Mouse (Mus musculus) spleen, adult 12 weeks (tissue): ENCODE results near the gene Zdhhc17.

Experiments
- DNase-seq: peaks from one replicate; pipeline ENCODE4 v3.0.0; 2022; ENCODE audit warnings: low spot score

The Zdhhc17 gene

DNA sequence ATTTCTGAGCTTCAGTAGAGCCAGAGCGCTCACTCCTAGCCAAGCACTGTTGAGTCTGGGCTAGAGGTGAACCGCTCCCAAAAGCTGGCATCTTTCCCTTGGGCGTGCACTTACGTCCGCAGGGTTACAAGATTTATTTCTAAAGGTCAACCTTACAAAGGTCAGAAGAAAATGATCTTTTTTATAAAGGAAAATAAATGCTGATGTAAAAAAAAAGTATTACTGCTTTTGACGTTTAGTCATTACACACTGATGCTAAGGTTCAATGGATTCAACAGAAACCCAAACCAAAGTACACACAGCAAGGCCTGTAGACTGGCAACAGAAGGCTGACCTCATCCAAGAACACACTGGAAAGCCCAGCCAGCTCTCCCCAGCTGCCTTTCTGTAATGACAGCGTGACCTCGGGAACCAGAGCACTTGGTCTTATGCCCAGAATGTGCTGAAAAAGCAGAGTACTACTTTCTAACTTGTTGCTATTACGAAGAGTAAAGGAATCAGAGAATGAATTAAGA is 56.9 kb downstream of the Zdhhc17 start:
- DNase-seq = no peak

DNA sequence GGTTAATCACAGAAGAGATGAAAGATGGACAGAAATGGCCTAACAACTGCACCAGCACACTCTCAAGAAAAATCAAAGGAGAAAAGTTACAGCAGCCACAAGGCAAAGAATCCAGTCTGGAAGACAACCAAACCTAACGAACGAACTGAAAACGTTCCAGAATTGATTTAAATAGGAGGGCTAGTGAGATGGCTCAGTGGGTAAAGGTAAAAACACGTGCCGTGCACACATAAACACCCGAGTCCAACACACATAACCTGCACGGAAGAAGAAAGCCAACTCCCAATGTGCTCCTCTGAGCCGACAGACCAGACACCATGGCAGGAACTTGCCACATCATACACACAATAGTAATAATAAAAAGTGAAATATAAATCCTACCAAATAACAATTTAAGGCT is 57.7 kb downstream of the Zdhhc17 start:
- no peak for DNase-seq

DNA sequence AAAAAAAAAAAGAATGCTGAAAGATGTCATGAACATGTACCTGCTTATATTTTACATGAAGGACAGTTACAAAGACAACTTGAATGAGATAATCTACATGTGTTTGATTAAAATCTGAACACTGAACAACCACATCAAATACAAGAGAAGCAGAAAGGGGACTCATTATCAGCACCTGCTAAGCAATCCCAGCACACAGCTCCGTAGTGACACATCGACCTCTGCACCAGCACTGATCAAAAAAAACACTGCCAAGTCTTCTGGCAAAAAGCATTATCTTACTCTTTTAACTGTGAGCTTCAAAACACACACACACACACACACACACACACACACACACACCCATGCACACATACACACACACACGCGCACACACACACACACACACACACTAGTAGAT is 58.2 kb downstream of the Zdhhc17 start:
- no peak for DNase-seq

DNA sequence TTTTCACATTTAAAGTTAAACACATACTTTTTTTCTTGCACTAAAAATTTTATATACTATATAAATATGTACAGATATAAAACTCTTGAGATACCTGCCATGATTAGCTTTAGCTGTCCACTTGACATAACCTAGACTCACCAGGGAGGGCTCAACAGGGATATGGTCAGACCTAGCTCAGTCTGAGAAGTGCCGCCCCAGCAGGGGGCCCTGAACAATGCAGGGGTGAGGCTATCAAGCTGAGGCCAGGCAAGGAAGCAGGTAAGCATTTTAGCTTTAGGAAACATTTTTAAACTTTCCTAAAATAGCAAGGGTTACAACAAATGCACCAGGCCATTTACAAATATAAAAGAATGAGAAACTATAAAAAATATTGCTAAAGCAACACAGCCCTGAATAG is 58.8 kb downstream of the Zdhhc17 start:
- DNase-seq = no peak

DNA sequence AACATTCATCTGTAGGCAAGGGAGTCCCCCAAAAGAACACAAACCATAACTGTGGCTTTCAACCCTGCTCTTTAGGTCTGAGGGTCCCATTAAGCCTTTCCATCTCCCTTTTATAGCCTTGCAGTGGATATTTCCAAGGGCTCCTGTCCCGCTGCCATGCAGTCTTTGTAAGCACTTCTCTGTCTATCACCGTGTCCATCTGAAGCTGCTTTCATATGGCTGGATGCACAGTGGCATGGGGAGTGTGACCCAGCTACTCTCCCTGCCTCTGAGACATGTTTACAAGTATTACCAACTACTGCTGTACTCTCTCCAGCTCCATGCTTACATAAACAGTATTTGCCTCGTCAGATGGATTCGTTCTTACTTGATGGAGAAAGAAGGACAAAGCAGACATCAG is 62.4 kb downstream of the Zdhhc17 start:
- DNase-seq = no peak

DNA sequence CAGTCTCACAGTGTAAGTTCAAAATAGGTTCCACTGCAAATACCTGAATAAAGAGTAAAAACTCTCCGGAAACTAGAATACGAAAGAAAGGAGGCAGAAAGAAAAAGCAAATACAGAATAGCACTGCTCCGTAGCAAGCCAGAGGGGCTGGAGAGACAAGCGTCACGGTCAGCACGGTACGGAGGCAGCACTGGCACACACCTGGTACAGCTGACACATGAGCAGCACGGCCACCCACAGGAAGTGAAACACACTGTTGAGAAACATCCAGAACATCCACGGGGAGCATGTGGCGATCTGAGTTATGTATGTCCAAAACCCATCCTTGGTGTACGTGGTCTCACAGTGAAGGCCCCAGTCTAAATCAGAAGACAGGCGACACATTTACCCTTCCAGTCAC is 64.0 kb downstream of the Zdhhc17 start:
- no peak for DNase-seq

DNA sequence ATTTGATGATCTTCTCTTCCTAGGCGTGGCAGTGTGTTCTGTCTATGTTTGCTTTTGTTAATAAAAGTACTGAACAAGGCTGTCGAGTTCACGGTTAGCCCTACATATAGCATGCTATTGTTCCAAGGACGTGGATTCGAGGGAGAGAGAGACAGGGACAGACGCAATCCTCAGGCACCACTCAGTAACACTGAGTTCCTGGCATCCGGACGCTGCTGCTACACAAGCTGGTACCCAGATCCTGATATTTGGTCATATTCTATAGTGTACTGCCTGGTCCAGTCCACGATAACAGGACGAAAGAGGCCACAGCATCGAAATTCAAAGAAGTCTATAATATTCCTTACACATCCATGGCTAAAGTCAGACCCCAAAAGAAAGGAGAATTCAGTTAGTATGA is 65.8 kb downstream of the Zdhhc17 start:
- no peak for DNase-seq

DNA sequence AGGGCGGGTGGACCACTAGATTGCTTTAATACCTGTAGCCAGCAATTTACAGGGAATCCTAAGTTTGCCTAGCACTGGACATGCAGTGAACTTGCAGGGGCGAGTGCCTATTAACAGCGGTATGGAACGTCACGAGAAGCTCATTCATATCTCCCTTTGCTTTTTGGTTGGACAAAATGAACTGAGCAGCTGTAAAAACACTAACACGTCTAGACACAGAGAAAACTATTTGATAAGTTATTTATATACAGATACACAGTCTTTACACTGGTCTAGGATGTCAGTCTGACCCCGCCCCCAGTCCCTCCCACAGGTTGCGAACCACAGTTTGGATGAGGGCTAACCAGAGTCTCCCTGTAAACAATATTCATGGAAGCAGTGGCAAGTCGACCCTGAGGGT is 67.1 kb downstream of the Zdhhc17 start:
- no peak for DNase-seq

DNA sequence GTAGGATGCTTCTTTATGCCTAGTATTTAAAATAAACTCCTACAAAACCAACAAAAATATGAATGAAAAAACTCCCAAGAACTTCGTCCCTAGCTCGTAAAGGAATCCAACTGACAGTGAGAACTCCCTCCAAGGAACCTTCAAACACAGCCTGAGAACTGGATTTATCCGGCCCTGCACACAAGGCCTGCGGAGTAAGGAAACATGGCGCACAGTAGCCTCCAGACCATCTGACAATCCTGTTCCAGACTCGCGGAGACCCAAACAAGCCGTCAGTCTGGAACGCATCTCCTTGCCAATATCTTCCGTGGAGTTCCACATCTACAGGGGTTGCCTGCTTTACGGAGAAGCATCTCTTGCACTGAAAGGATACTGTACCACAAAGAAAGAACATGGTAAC is 68.0 kb downstream of the Zdhhc17 start:
- DNase-seq = no peak

DNA sequence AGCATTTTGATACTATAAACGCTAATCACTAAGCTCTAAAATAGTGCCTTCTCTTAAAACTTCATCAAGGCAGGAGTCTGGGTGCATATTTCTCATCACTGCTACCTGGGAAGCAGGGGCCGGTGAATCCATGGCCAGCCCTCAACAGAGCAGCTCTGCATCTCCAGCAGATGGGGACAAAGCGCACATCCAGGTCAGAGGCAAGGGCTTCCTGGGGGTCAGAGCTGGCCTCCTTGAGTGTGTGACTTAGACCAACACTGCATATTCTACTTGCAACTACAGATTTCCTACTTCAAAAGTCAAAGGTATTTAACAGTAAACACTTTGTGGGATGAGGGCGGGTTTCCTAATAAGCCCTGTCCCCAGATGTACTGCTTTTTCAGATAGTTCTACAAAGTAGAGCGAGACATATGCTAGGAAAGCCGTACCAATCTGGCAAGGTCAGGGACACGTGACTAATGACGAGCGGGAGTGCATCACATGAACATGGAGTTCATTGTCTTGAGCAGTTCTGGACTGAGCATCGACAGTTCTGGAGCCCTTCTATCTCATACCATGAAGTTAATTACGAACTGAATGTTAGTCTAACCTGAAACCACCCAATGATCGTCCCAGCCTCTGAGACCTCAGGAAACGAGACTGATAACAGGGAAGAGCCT is 69.1 kb downstream of the Zdhhc17 start:
- DNase-seq = no peak

DNA sequence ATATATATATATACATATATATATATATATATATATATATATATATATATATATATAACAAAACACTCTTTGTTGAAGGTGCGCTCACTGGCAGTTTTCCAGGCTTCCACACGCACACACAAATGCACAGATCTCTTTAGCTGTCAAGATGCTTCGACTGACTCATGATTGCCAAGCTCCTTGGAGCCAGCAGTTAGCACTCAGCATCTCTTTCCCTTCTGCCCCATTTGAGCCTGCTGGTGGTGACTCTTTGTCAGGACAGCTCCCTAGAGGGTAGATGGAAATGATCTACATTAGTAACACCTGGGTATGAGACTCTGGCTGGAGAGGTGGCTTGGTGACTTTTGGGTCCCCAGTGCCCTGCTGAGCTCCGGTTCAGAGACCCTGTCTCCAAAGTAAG is 70.2 kb downstream of the Zdhhc17 start:
- DNase-seq = no peak

DNA sequence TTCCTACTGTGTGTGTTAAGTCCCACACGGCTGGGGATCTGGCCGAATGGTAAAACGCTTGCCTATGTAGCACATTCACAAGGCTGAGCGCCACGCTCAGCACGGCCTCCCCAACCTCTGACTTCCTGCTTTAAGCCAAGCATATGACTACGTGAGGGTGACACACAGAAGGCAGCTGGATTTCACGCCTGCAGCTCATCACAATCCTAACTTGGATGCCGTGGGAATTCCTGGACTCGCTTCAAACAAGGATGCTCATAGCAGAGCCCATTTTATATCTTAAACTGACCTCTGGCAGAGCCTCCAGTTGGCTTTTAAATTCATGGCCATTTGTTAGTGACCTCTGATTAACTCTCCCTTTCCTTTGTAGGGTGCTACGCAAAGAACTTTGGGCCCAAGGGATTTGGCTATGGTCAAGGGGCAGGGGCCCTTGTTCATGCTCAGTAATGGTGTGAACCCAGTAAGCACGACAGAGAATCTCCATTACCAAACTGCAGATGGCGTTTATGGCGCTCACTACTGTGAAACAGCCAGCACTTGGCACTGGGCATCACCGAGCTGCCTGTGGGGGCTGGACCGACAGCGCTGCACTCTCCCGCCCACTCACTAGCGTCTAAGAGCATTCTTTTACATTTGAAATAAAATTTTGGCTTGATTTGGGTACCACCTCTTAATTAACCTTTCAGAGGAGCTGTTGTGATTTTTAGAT is 70.9 kb downstream of the Zdhhc17 start:
- no peak for DNase-seq

DNA sequence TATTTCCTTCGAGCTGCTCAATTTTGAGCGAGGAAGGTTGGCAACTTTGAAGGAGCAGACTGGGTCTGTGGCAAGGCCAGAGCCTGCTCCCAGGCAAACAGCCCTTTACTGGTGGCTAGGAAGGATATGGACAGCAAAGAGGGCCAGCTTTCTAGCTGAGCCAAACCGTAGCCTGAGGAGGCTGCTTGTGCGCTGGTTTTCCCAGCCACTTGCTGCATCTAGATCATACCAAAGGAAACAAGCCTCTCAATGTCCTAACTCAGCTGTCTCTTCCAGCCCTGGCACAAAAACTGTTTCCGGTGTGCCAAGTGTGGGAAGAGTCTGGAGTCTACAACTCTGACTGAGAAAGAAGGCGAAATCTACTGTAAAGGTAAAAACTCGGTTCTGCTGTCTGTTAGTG is 71.6 kb downstream of the Zdhhc17 start:
- DNase-seq = no peak

DNA sequence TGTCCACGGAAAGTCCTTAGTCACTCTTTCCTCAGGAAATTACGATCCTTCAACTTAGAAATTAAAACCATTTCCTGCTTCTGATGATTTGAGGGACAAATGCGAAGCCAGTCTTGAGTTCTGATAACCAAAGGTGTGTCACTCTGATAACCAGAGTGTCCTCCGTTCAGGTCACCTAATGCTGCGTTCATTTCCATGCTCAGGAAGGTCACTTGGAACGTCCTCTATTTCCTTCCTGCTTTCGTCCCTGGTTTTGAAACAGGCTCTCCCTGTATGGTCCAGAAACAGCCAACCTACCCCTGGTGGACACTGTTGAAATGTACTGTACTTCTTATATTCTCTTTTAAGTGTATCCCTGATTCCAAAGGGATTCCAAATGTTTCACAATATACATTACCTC is 74.3 kb downstream of the Zdhhc17 start:
- DNase-seq = no peak

DNA sequence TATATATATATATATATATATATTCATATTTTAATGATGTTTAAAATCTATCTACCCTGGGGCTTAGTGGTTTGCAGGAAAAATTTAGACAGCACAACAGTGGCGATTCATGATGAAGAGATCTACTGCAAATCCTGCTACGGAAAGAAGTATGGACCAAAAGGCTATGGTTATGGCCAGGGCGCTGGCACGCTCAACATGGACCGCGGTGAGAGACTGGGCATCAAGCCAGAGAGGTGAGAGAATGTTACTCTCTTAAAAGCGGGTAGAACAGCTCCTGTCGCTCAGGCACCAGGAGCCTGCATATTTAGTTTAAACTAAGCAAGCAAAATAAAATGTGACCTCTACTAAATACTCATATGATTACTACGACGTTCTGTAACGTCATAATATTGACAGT is 74.9 kb downstream of the Zdhhc17 start:
- no peak for DNase-seq

DNA sequence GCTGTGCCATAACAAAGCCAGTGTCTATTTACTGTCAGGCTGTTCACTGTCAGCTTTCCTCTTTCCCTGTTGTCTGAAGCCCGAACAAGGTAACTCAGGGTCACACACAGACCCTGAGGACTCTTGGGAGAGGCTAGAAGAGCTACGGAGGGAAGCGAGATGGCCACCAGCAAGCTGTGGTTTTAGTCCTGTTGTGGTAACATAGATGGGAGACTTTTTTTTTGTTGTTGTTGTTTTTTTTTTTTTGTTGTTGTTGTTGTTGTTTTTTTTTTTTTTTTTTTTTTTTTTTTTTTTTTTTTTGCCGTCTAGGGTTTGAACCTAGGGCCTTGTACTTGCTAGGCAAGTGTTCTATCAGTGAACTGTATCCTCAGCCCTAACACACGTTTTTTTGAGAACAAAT is 76.4 kb downstream of the Zdhhc17 start:
- DNase-seq = no peak

DNA sequence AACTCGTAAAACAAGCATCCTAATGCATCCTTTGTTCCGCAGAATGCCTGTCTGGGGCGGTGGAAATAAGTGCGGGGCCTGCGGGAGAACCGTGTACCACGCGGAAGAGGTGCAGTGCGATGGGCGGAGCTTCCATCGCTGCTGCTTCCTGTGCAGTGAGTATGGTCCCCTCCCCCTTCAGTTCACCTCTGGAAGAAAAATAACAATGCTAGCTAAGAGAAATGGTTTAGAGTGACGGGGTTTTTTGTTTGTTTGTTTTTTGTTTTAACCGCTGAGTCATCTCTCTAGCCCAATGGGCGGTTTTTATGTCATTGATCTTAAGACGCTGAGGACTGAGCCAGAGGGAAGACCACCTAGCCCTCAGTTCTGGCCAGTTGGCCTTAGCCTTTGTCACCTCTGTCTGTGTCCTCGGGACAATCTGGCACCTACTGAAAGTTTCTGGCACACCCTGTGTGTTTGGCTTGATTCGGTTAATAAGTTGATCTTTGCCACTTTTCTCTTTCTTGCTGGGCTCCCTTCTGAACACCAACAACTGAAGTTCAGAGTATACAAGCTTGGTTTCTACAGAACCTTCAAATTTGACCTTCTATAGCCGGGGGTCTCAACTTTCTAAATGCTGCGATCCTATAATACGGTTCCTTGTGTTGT is 77.9 kb downstream of the Zdhhc17 start:
- peak; percentile 17 for DNase-seq

DNA sequence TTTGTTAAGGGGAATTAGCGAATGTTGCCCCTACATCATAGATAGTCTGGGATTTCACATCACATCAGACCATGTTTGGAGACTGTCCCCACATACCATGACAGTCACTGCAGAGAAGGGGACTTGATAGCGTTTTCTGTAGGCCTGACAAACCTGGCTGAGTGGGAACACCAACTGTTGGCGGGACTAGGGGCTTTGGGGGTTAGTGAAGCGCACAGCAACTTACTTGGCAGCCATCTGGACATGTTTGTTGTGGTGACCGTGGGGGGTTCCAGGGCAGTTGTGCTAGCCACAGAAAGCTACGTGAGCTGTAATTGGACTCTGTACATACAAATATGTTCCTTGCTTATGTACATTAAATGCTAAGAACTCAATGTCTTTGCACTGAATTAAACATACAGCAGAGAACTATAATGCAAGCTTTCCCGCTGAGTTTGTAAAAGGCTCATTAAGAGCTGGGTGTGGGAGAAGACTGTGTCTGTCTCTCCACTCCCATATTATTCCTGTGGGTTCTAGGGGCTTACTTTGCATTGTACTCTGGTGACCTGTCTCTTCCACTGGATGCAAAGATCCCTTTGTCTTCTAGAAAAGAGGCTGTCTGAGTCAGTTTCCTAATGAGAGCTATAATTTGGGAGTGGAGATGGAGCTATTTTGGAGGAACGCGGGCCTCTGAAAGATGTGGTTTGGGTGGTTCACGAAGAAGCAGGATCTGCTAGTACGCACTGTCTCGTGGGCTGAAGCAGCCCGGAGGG is 78.6 kb downstream of the Zdhhc17 start:
- DNase-seq = no peak

DNA sequence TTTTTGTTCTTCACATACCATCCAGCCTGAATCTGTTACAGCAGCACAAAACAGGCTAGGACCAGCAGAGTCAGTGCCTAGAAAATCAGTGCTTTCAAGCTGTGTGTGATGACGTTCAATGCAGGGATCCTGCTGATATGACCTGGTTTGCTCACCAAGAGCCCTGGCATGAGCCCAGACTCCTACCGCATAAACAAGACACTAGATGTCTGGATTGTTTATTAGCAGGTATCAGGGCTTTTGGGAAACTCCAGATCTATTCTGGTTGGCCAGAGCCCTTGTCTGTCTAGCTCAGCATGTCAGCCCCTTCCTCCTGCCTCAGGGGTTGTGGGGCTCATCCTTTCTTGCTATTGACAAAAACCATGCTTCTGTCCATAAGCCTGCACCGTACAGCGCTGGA is 80.2 kb downstream of the Zdhhc17 start:
- no peak for DNase-seq

DNA sequence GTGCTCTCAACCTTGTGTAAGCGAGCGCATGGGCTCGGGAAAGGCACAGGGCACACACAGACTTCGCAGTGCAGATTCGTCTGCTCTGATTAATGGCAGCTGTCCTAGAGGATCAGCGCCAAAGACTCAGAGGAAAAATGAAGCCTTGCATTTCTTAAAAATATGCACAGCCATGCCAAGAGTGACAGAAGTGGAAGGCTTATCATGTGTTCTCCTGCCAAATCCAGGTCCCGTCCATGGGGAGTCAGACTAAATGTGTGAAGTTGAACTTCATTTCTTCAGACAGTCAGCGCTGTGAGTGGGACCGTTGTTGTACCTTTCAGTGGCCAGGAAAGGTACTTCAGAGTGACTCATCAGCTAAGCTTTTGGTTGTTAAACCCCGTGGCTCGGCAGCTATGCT is 82.4 kb downstream of the Zdhhc17 start:
- no peak for DNase-seq

DNA sequence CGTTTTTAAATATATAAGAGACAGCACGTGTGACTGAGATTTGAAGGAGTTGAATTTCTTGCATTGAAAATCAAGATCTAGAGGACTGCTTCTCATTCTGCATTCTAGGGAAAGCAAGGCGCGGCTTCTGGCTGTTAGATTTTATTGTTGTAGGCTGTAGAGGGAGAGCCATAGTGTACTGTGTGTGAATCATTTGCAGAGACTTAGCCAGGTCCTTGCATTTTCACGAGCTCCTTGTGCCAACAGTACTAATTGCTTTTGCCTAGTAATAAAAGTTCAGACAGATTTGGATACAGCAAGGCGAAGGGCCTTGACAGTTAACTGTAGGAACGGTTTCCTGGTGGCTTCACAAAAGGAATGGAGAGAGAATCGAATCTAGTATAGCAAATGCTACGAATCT is 87.3 kb downstream of the Zdhhc17 start:
- DNase-seq = no peak

DNA sequence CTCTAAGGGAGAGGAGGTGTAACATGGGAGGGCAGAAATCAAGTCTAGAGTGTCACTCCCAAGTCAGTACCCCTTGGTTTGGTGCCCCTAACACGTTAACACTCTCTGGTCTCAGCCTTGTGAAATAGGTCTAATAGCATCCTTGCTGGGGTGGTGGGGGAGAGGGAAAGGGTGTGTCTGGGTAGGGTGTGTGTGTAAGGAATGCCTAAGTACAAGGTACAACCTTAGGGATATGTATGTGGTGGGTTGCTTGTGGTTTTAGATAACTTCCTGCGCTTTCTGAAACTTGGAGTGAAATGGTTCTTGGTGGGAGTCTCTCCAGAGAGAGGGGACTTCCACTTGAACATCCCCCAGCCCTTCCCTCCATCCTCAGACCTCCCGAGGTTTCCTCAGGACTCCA is 88.0 kb downstream of the Zdhhc17 start:
- no peak for DNase-seq
